ENCODE assay signal across 14 mouse cellular contexts in genomic region chr17:26420491-26421247, GRCm38 (mm10). TPM values are rescaled to one million over a fixed set of nuclear protein-coding genes. Genes with fewer than 3 reads are reported as not detected.
DNase-seq lines count a peak whose midpoint lies in the region; ATAC-seq lines count a peak whose summit lies in the region.
"Had no signal": no experiment of that assay in that cellular context is flagged by ENCODE, and none has a peak within 500 bp of the region (broad histone marks: within the 10 kb centered on the region; RNA-seq: fewer than 3 reads in every experiment).

No protein-coding gene starts in this region.

- no peak overlapping the region for H3K4me2 ChIP-seq in intestine, embryonic 15.5 days (replicated peaks)
- H3K4me2 ChIP-seq in forebrain, embryonic 15.5 days (replicated peaks): no peak overlapping the region
- H3K4me2 ChIP-seq: forebrain, embryonic 13.5 days; hindbrain, embryonic 15.5 days; liver, embryonic 13.5 days; stomach, embryonic 15.5 days had no signal

- no peaks in the 10 kb centered on the region for H3K9me3 ChIP-seq in intestine, embryonic 15.5 days
- no peaks in the 10 kb centered on the region for H3K9me3 ChIP-seq in forebrain, embryonic 15.5 days
- H3K9me3 ChIP-seq: forebrain, embryonic 13.5 days; hindbrain, embryonic 15.5 days; liver, embryonic 13.5 days; stomach, embryonic 15.5 days had no signal

- peak overlapping the region; percentile 45 for H3K27ac ChIP-seq in intestine, embryonic 15.5 days
- no peak overlapping the region for H3K27ac ChIP-seq in forebrain, embryonic 15.5 days (replicated peaks)
- H3K27ac ChIP-seq: forebrain, embryonic 13.5 days; hindbrain, embryonic 15.5 days; liver, embryonic 13.5 days; stomach, embryonic 15.5 days had no signal

- ATAC-seq in intestine, embryonic 15.5 days: peak; percentile 79
- no peak for ATAC-seq in forebrain, embryonic 15.5 days (replicated peaks)
- ATAC-seq: forebrain, embryonic 13.5 days had no signal

- H3K27me3 ChIP-seq in intestine, embryonic 15.5 days (replicated peaks): no peaks in the 10 kb centered on the region
- H3K27me3 ChIP-seq in forebrain, embryonic 15.5 days: no peaks in the 10 kb centered on the region
- H3K27me3 ChIP-seq: hindbrain, embryonic 15.5 days; stomach, embryonic 15.5 days had no signal

- 66% methylated on average over 7 of the region's 7 CpGs for WGBS in intestine, embryonic 15.5 days
- 82% methylated on average over 7 of the region's 7 CpGs for WGBS in forebrain, embryonic 15.5 days

- no peak overlapping the region for H3K9ac ChIP-seq in intestine, embryonic 15.5 days
- no peak overlapping the region for H3K9ac ChIP-seq in forebrain, embryonic 15.5 days (replicated peaks)
- H3K9ac ChIP-seq: forebrain, embryonic 13.5 days; hindbrain, embryonic 15.5 days; liver, embryonic 13.5 days; stomach, embryonic 15.5 days had no signal

- no peaks in the 10 kb centered on the region for H3K36me3 ChIP-seq in intestine, embryonic 15.5 days
- no peaks in the 10 kb centered on the region for H3K36me3 ChIP-seq in forebrain, embryonic 15.5 days
- H3K36me3 ChIP-seq: hindbrain, embryonic 15.5 days; liver, embryonic 13.5 days; stomach, embryonic 15.5 days had no signal

- peaks cover 48% of the 10 kb centered on the region for H3K4me1 ChIP-seq in intestine, embryonic 15.5 days (replicated peaks)
- H3K4me1 ChIP-seq in forebrain, embryonic 15.5 days: peaks cover 15% of the 10 kb centered on the region

- DNase-seq in kidney, adult 11 months: peak; percentile 57
- DNase-seq in kidney, adult 18-20 months: no peak
- peak; percentile 27 for DNase-seq in MN1 (ENCODE audit: low spot score)
- peak; percentile 28 to 63 for DNase-seq in kidney, postnatal 25 days
- DNase-seq in urinary bladder, postnatal 14 days (ENCODE audit: low spot score): no peak
- no peak for DNase-seq in embryo, embryonic 10.5 days (ENCODE audit: low spot score)
- DNase-seq: liver, embryonic 13.5 days; right cerebral cortex, adult 18-20 months had no signal

- no peak overlapping the region for H3K4me3 ChIP-seq in intestine, embryonic 15.5 days (replicated peaks)
- H3K4me3 ChIP-seq in forebrain, embryonic 15.5 days: no peak overlapping the region
- H3K4me3 ChIP-seq: forebrain, embryonic 13.5 days; hindbrain, embryonic 15.5 days; liver, embryonic 13.5 days; megakaryocyte, embryonic 14.5 days; stomach, embryonic 15.5 days had no signal

RNA-seq across cellular contexts. Expression of gene Neurl1b, which starts 6.0 kb away (rescaled TPM):
- 1.8 and 2.2 TPM in 2 replicates for polyA plus RNA-seq in intestine, embryonic 15.5 days (2015; fragmentation: Nextera tagmentation; extraction: Ambion mirVana)
- polyA plus RNA-seq in forebrain, embryonic 15.5 days (2015; fragmentation: Nextera tagmentation; extraction: Ambion mirVana): 2.7 and 2.9 TPM in 2 replicates

Comparison
In these comparisons a context has a peak if more than half of its experiments do, and no peak if none do; other contexts are left out.
1. DNase-seq: peak in kidney, adult 11 months (single experiment), MN1 (single experiment) and kidney, postnatal 25 days (2 of 2); none in kidney, adult 18-20 months (single experiment), urinary bladder, postnatal 14 days (single experiment) and embryo, embryonic 10.5 days (single experiment).